Mouse (Mus musculus) MEL (cell line): Measurements from ENCODE around the gene Mettl26.

Experiments
- BHLHE40 ChIP-seq: IDR thresholded peaks from 2 replicates; pipeline ENCODE4 v1.6.1; 2012; ENCODE audit warnings: low read depth, mild to moderate bottlenecking, inconsistent platforms, low read length, improper control_type of control experiment, borderline replicate concordance
- CTCF ChIP-seq, 3 experiments: IDR thresholded peaks in 2 of 3; conservative IDR thresholded peaks in 1 of 3; 2 replicates each; pipeline ENCODE4 v1.5.1; 2011 to 2012; ENCODE audit warnings: low read length in 3 of 3, low read depth in 2 of 3, mild to moderate bottlenecking in 2 of 3, improper control_type of control experiment in 1 of 3, inconsistent platforms in 1 of 3, mixed read lengths in 1 of 3, moderate library complexity in 1 of 3; ENCODE audit not compliant: control insufficient read depth in 1 of 3, insufficient read depth in 1 of 3, poor library complexity in 1 of 3, severe bottlenecking in 1 of 3
- EP300 ChIP-seq, 2 experiments: IDR thresholded peaks; 2 replicates each; pipeline ENCODE4 v1.6.1; 2011; ENCODE audit warnings: improper control_type of control experiment in 2 of 2, low read length in 2 of 2, low read depth in 1 of 2, mild to moderate bottlenecking in 1 of 2
- ETS1 ChIP-seq: IDR thresholded peaks from 2 replicates; pipeline ENCODE4 v1.6.1; 2012; ENCODE audit warnings: low read depth, mild to moderate bottlenecking, inconsistent platforms, low read length, improper control_type of control experiment, moderate library complexity
- HCFC1 ChIP-seq: IDR thresholded peaks from 2 replicates; pipeline ENCODE4 v1.6.1; 2012; ENCODE audit warnings: low read depth, mild to moderate bottlenecking, inconsistent platforms, low read length, improper control_type of control experiment, moderate library complexity
- MAZ ChIP-seq: IDR thresholded peaks from 2 replicates; pipeline ENCODE4 v1.6.1; 2012; ENCODE audit warnings: low read depth, mild to moderate bottlenecking, inconsistent platforms, low read length, improper control_type of control experiment
- POLR2A ChIP-seq, 2 experiments: IDR thresholded peaks; 2 replicates each; pipeline ENCODE4 v1.6.1; 2011 to 2012; ENCODE audit warnings: low read length in 2 of 2, mild to moderate bottlenecking in 2 of 2, control low read depth in 1 of 2, improper control_type of control experiment in 1 of 2, low read depth in 1 of 2, moderate library complexity in 1 of 2; ENCODE audit not compliant: control insufficient read depth in 1 of 2, insufficient read depth in 1 of 2, poor library complexity in 1 of 2
- TBP ChIP-seq: IDR thresholded peaks from 2 replicates; pipeline ENCODE4 v1.8.0; 2011; ENCODE audit warnings: low read depth, low read length, improper control_type of control experiment
- USF1 ChIP-seq: IDR thresholded peaks from 2 replicates; pipeline ENCODE4 v1.6.1; 2014; ENCODE audit warnings: low read depth, mild to moderate bottlenecking, inconsistent platforms, low read length, improper control_type of control experiment, moderate library complexity

DNA sequence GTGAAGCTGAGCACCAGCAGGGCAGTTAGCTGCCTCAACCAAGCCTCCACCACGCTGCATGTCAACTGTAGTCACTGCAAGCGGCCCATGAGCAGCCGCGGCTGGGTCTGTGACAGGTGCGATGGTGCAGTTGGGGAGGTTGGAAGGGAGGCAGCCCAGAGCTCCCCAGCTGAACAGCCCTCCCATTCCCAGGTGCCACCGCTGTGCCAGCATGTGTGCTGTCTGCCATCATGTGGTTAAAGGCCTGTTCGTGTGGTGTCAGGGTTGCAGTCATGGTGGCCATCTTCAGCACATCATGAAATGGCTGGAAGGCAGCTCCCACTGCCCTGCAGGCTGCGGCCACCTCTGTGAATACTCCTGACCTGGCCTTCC lies 46.7 kb upstream of the Mettl26 start:
- TF ChIP-seq CTCF (IDR thresholded peaks at IDR 0.05 in 2 of 3, conservative IDR thresholded peaks at IDR 0.05 in 1 of 3; ENCODE audit: control insufficient read depth in 1 of 3, insufficient read depth in 1 of 3, low read depth in 2 of 3, low read length in 3 of 3, poor library complexity in 1 of 3, severe bottlenecking in 1 of 3), result no peak
- no peak for TF ChIP-seq BHLHE40
- no peak for TF ChIP-seq POLR2A (IDR thresholded peaks at IDR 0.05; ENCODE audit: control insufficient read depth in 1 of 2, insufficient read depth in 1 of 2, low read depth in 1 of 2, low read length in 2 of 2, poor library complexity in 1 of 2)
- TF ChIP-seq USF1, result no peak
- no peak for TF ChIP-seq TBP
- TF ChIP-seq EP300 (IDR thresholded peaks at IDR 0.05; ENCODE audit: low read depth in 1 of 2, low read length in 2 of 2), result no peak
- TF ChIP-seq MAZ, result no peak
- no peak for TF ChIP-seq HCFC1
- TF ChIP-seq ETS1, result no peak
